Mouse (Mus musculus) lung, postnatal 0 days (tissue): ENCODE results near the gene Gamt. TPM values are rescaled to one million over a fixed set of nuclear protein-coding genes. Genes with fewer than 3 reads are reported as not detected.

Source experiments
- ATAC-seq: fragments of 200-750 bp; cut with Nextera tagmentation; 2 replicates; pipeline ENCODE4 v1.8.0; 2017; ENCODE audit warnings: moderate library complexity
- DNase-seq: peaks from one replicate; pipeline ENCODE4 v3.0.0-alpha.2; 2016; ENCODE audit warnings: low spot score
- H3K27ac ChIP-seq: fragments of 300-500 bp; sonication (generic); 2 replicates; pipeline ENCODE4 v1.5.1; 2014; ENCODE audit warnings: antibody characterized with exemption, mild to moderate bottlenecking, low read length, mixed read lengths
- H3K27me3 ChIP-seq: fragments of 300-500 bp; sonication (generic); replicated peaks from 2 replicates; pipeline ENCODE4 v1.6.1; 2014; ENCODE audit warnings: low read length, mixed read lengths; ENCODE audit not compliant: insufficient read depth
- H3K36me3 ChIP-seq: fragments of 300-500 bp; sonication (generic); 2 replicates; pipeline ENCODE4 v1.6.1; 2014; ENCODE audit warnings: low read length, mixed read lengths; ENCODE audit not compliant: insufficient read depth
- H3K4me1 ChIP-seq: fragments of 300-500 bp; sonication (generic); 2 replicates; pipeline ENCODE4 v1.6.1; 2014; ENCODE audit warnings: antibody characterized with exemption, low read depth, low read length, mixed read lengths; ENCODE audit not compliant: insufficient read depth
- H3K4me2 ChIP-seq: fragments of 300-500 bp; sonication (generic); replicated peaks from 2 replicates; pipeline ENCODE4 v1.6.1; 2014; ENCODE audit warnings: low read depth, mild to moderate bottlenecking, low read length, moderate library complexity, mixed read lengths
- H3K4me3 ChIP-seq: fragments of 300-500 bp; sonication (generic); 2 replicates; pipeline ENCODE4 v1.5.1; 2014; ENCODE audit warnings: low read depth, low read length
- H3K9ac ChIP-seq: fragments of 300-500 bp; sonication (generic); replicated peaks from 2 replicates; pipeline ENCODE4 v1.6.1; 2014; ENCODE audit warnings: low read depth, mild to moderate bottlenecking
- H3K9me3 ChIP-seq: fragments of 300-500 bp; sonication (generic); 2 replicates; pipeline ENCODE4 v1.6.1; 2016; ENCODE audit warnings: low read length, mixed read lengths
- CTCF ChIP-seq: IDR thresholded peaks from 2 replicates; pipeline ENCODE4 v1.5.1; 2016; ENCODE audit warnings: antibody characterized with exemption, mild to moderate bottlenecking
- EP300 ChIP-seq: IDR thresholded peaks from 2 replicates; pipeline ENCODE4 v1.6.1; 2016; ENCODE audit warnings: antibody characterized with exemption, mild to moderate bottlenecking, control low read depth
- WGBS: fragments of 180-500 bp; shearing (Covaris S2); extraction: QIAGEN DNeasy Blood & Tissue Kit; methylation state at CpG from one replicate; pipeline ENCODE4 v1.1.7; 2014; 5-methylcytosine and 5-hydroxymethylcytosine counted together
- polyA plus RNA-seq: library from polyadenylated mRNA; unstranded; fragments of >200 nt; fragmentation: Nextera tagmentation; extraction: Ambion mirVana; gene quantifications from 2 replicates; pipeline ENCODE4 v1.2.1, GENCODE M21; 2015

The Gamt gene
- 23.5 and 25.4 TPM in 2 replicates for polyA plus RNA-seq

DNA sequence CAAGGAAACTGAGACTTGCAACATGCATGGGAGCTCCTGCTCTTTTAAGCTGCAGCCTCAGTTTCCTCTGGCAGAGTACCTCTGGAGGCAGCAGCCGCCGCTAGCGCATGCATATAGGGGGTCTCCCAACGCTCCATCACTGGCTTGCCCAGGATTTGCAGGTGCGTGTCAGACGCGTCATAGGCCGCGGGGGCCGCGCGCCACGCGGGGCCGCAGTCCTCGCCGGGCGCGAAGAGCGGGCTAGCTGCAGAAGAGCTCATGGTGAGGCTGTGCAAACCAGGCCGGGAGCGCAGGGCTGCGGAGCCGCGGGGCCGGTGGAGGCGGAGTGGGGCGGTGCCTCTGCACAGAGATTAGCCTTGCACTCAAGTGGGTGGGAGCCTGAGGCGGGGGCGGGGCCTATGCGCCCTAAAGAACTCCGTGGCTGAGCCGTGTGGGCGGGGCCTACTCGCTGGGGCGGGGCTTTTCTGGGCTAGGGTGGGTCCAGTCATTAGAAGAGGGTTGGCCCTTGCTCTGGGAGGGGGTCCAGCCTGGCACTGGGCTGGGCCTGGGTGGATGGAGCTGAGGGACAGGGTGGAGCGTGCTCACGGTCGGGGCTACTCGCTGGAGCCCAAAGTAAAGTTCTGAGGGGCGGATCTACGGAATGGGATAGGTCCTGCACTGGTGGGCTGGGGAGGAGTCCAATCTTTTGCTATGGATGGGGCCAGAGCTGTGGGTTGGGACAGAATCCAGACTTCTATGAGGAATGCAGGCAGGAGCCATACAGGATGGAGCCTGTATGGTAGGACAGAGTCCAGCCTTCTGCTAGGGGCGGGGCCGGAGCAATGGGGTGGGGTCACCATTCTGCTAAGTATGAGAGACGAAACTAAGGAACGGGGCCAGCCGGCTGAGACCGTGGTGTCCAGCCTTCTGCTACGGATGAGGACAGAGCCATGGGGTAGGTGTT lies at the start of gene Gamt, which contains the start of gene Dazap1:
TSS of gene Gamt (minus strand) at position 371 of the 943 bp plus-strand sequence.
TSS of gene Dazap1 (plus strand) at position 845 of the 943 bp plus-strand sequence.
- DNase-seq (peak; percentile 98), ATAC-seq (peak; percentile 87)
- under 1% methylated on average over 44 of the region's 49 CpGs for WGBS
- Histone ChIP-seq H3K4me3 (peak within 1 kb of the TSS; percentile 47), H3K9ac (peak within 1 kb of the TSS; percentile 59), H3K27ac (peak within 1 kb of the TSS; percentile 98), H3K4me2 (peak within 1 kb of the TSS; percentile 80), H3K9me3 (no peaks in the 10 kb centered on the region), H3K27me3 (no peaks in the 10 kb centered on the region), H3K4me1 (peaks cover 10% of the 10 kb centered on the region; the same call in 1 of the 2 replicates), H3K36me3 (peaks cover 11% of the 10 kb centered on the region; the same call in 1 of the 2 replicates)
- TF ChIP-seq CTCF (no peak), EP300 (no peak)

DNA sequence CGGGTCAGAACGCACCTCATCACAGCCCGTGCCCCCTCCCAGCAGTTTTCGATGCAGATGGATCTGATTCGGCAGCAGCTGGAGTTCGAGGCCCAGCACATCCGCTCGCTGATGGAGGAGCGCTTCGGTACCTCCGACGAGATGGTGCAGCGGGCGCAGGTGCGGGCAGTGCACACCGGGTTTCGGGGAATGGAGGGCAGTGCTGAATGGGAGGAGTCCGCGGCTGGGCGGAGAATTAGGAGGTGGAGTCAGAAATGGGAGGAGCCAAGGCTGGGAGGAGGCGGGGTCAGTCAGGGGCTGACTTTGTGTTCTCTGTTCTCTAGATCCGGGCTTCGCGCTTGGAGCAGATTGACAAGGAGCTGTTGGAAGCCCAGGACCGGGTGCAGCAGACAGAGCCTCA lies 44.0 kb upstream of the Gamt start:
- Histone ChIP-seq H3K4me3 (no peak overlapping the region), H3K4me1 (peaks cover 5% of the 10 kb centered on the region; the same call in 1 of the 2 replicates), H3K36me3 (no peaks in the 10 kb centered on the region), H3K27me3 (peaks cover 19% of the 10 kb centered on the region), H3K9me3 (no peaks in the 10 kb centered on the region), H3K27ac (no peak overlapping the region), H3K9ac (no peak overlapping the region), H3K4me2 (no peak overlapping the region)
- DNase-seq = no peak
- TF ChIP-seq CTCF = no peak
- 8% methylated on average over 25 of the region's 25 CpGs for WGBS
- ATAC-seq = no peak

DNA sequence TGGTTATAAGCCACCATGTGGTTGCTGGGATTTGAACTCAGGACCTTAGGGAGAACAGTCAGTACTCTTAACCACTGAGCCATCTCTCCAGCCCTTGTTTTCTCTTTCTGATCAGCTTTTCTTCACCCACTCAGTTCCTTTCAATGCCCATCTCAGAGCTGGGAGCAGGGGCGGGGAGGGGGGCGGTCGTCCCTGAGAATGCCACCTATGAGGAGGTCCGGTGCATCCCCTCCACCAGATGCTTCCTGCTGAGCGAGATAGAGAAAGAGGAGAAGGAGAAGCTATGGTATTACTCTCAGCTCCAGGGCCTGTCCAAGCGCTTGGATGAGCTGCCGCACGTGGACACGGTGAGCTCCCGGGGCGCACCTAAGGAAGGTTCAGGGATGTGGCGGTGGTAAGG lies 43.6 kb upstream of the Gamt start:
- TF ChIP-seq EP300 (no peak), CTCF (no peak)
- Histone ChIP-seq H3K4me3 (no peak overlapping the region), H3K36me3 (no peaks in the 10 kb centered on the region), H3K27ac (no peak overlapping the region), H3K9ac (no peak overlapping the region), H3K4me2 (no peak overlapping the region), H3K27me3 (peaks cover 23% of the 10 kb centered on the region), H3K4me1 (peaks cover 5% of the 10 kb centered on the region; the same call in 1 of the 2 replicates), H3K9me3 (no peaks in the 10 kb centered on the region)
- DNase-seq (no peak), ATAC-seq (no peak)
- WGBS = 20% methylated on average over 12 of the region's 12 CpGs

DNA sequence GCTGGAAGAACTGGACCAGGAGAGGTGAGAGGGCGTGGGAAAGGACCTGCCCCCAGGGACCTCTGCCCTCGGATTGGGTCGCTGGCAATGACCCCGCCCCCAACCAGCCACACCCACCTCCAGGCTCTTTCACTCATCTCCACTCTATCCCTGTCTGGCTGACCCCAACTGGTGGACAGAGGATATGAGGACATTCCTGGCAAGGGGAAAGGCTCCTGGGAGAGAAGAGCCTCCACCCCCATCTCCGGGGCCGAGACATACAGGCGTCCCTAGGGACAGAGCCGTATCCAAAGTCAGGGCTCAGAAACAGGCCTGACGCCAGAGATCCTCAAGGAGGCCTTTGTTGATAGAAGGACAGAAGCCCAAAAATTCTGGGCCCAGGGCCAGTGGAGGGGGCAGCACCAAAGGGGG lies 41.7 kb upstream of the Gamt start:
- DNase-seq (peak; percentile 93), ATAC-seq (peak; percentile 91)
- Histone ChIP-seq H3K4me3 (no peak overlapping the region), H3K36me3 (no peaks in the 10 kb centered on the region), H3K27ac (peak overlapping the region; percentile 54), H3K4me1 (peaks cover 5% of the 10 kb centered on the region; the same call in 1 of the 2 replicates), H3K9ac (no peak overlapping the region), H3K4me2 (0 out of 2 replicates have a peak overlapping the region, but pooled peaks have one; percentile 14), H3K27me3 (peaks cover 38% of the 10 kb centered on the region), H3K9me3 (no peaks in the 10 kb centered on the region)
- WGBS = 5% methylated on average over 9 of the region's 9 CpGs
- TF ChIP-seq EP300 (peak; percentile 45; the same call in 1 of the 2 replicates), CTCF (no peak; the same call in 1 of the 2 replicates)

DNA sequence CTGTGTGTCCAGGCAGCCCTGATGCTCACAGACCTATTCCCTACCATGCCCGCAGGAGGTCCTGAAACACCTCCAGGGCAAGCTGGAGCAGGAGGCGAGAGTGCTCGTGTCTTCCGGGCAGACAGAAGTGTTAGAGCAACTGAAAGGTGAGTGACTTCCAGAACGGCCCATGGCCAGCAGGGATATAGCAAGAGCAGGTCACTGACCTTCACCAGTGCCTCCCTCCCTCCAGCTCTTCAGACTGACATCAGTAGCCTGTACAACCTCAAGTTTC lies 41.2 kb upstream of the Gamt start:
- H3K27me3 ChIP-seq = peaks cover 41% of the 10 kb centered on the region
- ATAC-seq = no peak

DNA sequence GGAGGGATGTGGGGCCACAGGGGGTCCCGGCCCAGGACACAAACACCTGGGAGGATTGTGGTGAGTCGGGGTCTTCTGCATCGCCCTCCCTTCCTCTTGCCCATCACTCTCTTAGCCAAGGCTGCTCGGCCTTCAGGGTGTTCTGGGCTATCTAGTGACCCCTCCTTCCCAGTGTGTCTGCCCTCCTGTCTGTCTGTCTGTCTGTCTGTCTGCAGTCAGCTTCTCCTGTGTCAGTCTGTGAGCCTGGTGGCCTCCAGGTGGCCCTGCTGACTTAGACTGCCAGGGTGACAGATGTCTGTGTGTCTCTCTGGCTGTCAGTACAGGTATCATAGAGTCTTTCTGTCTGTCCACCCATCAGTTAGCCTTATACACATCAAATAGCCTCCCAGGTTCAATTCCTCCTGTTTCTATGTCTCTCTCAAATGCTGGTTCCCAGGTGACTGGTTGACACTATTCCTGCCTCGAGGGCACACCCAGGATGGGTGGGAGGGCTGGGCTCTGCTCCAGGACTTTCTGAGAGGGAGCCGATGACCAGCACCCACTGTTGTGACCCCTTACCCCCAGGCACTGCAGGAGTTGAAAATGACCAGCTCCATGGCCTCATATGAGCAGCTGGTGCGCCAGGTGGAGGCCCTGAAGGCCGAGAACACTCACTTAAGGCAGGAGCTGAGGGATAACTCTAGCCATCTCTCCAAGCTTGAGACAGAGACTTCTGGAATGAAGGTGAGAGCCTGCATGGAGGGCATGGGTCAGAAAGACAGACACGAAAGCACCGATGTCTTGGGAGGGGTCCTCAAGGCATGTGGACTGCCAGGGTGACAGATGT lies 40.7 kb upstream of the Gamt start:
- H3K4me2 ChIP-seq = no peak overlapping the region
- peaks cover 41% of the 10 kb centered on the region for H3K27me3 ChIP-seq

More for the DNA sequence above, 41.2 kb upstream of the Gamt start:
- Histone ChIP-seq H3K4me3 (no peak overlapping the region), H3K9me3 (no peaks in the 10 kb centered on the region), H3K4me2 (0 out of 2 replicates have a peak overlapping the region, but pooled peaks have one; percentile 14), H3K27ac (peak overlapping the region; percentile 51; the same call in 1 of the 2 replicates), H3K4me1 (peaks cover 5% of the 10 kb centered on the region; the same call in 1 of the 2 replicates), H3K9ac (no peak overlapping the region), H3K36me3 (no peaks in the 10 kb centered on the region)
- TF ChIP-seq EP300 = no peak
- TF ChIP-seq CTCF = no peak
- no peak for DNase-seq
- WGBS = 36% methylated on average over 5 of the region's 5 CpGs

More for the DNA sequence above, 40.7 kb upstream of the Gamt start:
- WGBS = 77% methylated on average over 10 of the region's 10 CpGs
- ATAC-seq (no peak), DNase-seq (peak; percentile 4)
- Histone ChIP-seq H3K4me3 (no peak overlapping the region), H3K27ac (peak overlapping the region; percentile 51; the same call in 1 of the 2 replicates), H3K36me3 (no peaks in the 10 kb centered on the region), H3K9ac (no peak overlapping the region), H3K9me3 (no peaks in the 10 kb centered on the region), H3K4me1 (peaks cover 5% of the 10 kb centered on the region; the same call in 1 of the 2 replicates)
- TF ChIP-seq CTCF (no peak), EP300 (no peak)
